Mouse (Mus musculus): ENCODE results near the gene Mob3b.

Mob3b gene

GRCm38 (mm10) chr4:35065075-35065838 lies 92.0 kb downstream of the Mob3b start:
- no peak for DNase-seq (ENCODE audit: low read depth, low spot score)

GRCm38 (mm10) chr4:35063146-35063719 lies 94.1 kb downstream of the Mob3b start:
- no peak for DNase-seq (ENCODE audit: low read depth, low spot score)

- DNase-seq (ENCODE audit: low read depth, low spot score), result no peak
These were observed 96.3 kb downstream of the Mob3b start for GRCm38 (mm10) chr4:35060964-35061363.

- no peak for DNase-seq (ENCODE audit: low read depth, low spot score)
These were observed 96.9 kb downstream of the Mob3b start for GRCm38 (mm10) chr4:35060401-35060800.

- DNase-seq (ENCODE audit: low read depth, low spot score), result no peak
These were observed 102.9 kb downstream of the Mob3b start for GRCm38 (mm10) chr4:35054362-35054761.

DNA sequence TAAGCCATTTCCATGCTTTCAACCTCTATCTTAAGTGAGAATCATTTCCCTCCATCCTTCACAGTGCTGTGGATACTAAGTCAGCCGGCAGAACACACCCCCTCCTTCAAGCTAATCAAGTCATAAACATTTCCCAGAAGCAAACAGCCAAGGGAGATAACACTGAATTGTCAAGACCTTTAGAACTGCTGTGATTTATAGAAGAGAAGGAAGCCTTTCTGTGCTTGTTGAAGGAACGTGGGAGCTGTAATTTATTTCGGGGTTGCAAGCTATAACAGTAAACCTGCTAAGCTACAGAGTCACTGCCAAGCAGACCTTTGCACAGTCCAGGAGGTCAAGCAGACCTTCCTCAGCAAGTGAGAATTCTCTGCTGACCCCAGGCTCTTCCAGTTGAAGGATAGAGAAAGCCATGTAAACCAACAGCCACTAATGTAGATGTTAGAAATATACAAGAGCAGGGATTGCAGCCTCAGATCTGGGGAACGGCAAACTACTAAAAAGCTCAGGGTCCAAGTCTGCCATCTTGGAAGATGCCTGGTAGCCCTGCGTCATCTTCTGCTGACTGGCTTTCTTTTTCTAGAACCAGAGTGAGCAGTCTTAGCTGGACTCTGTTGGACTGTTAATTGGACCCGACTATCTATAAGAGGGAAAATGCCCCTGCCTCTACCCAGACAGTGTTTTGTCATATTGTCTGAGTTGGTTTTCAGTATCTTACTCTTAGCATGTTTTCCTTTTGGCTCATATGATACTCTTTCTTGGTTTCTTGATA lies 104.9 kb downstream of the Mob3b start:
- DNase-seq (ENCODE audit: low read depth, low spot score), result no peak

DNA sequence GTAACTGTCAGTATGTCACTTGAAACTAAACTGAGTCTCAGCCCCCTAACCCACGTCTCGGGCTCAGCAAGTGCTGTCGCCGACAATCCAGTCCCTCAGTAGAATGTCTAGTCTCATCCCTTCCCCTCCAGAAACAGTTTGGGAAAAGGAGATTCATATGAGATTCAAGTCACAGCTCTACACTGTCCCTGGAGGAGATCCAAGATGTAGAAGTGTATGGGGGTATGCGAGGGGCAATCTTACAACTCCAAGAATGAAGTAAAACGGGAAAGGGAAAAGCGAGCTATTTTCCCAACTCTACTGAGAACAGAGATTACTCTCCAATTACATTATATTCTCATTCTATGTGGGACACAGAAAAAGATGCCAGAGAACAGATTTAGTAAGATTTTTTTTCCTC lies 106.1 kb downstream of the Mob3b start:
- DNase-seq (ENCODE audit: low read depth, low spot score), result no peak

GRCm38 (mm10) chr4:35049742-35050058 lies 107.6 kb downstream of the Mob3b start:
- DNase-seq (ENCODE audit: low read depth, low spot score), result no peak

GRCm38 (mm10) chr4:35049036-35049741 lies 108.1 kb downstream of the Mob3b start:
- DNase-seq (ENCODE audit: low read depth, low spot score), result peak; percentile 57

DNA sequence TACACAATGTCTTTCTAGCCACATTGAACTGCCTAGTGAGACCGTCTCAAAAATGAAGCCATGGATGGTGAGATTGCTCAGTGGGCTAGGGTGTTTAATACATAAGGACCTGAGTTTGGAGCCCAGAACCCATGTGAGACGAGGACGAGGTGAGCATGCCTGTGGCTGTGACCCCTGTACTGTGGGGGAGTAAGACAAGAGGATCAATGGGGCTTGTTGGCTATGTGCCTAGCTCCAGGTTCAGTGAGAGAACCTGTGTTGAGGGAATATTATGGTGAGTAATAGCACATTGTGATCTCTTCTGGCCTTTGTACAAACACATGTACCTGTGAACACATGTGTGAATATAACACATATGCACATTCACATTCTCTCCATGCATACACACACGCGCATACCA lies 116.4 kb downstream of the Mob3b start:
- no peak for DNase-seq (ENCODE audit: low read depth, low spot score)

GRCm38 (mm10) chr4:35040306-35040705 lies 117.0 kb downstream of the Mob3b start:
- DNase-seq (ENCODE audit: low read depth, low spot score), result no peak

DNA sequence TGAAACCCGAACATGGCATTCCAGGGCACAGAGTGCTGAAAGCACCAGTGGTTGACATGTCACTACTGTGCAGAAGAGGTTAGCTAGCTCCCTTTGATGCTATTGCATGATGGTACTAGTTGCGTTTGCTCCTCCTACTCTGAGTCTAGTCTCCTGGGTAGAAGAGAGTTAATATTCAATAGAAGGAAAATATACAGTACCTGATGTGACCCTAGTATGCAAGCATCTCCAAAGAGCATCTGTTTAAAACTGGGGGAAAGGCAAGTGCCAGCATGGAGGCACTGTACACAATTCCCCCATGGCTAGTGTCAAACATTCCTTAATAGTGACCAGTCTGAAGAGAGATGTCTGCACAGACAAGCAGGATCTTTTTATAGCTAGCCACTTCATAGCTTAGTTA lies 119.5 kb downstream of the Mob3b start:
- no peak for DNase-seq (ENCODE audit: low read depth, low spot score)

- DNase-seq (ENCODE audit: low read depth, low spot score), result no peak
These were observed 122.6 kb downstream of the Mob3b start for GRCm38 (mm10) chr4:35034504-35035290.

DNA sequence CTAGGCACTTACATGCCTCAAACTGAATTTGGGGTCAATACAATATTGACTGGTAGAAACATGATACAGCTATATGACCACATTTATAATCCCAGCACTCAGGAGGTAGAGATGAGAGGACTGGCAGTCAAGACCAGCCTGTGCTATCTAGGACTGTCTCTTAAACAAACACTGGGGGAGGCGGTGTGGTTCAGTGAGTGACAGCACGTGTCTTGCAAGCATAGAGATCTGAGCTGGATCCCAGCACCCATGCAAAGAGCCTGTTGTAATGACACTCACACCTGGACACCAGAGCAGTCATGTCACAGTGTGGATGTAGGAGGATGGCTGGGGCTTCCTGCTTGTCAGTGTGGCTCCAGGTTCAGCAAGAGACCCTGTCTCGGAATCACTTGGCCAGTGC lies 124.5 kb downstream of the Mob3b start:
- DNase-seq (ENCODE audit: low read depth, low spot score), result no peak

- no peak for DNase-seq (ENCODE audit: low read depth, low spot score)
These were observed 125.7 kb downstream of the Mob3b start for GRCm38 (mm10) chr4:35031623-35032022.

DNA sequence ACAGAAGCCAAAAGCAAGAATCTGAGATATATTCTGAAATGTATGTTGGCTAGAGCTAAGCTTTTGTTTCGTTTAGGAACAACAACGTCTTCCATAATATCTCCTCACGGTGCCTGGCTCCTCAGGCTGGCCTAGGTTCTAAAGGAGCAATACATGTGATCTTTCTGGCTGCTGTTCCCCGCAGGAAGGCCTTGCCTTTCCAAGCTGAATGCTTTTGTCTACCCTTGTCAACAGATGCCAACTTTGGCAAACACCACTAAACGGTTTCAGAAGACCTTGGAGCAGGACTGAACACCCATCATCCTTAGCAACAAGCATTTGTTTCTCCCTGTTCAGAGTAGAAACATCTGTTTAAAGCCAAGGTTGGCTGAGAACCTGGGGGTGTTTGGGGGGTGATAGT lies 126.1 kb downstream of the Mob3b start:
- no peak for DNase-seq (ENCODE audit: low read depth, low spot score)

DNA sequence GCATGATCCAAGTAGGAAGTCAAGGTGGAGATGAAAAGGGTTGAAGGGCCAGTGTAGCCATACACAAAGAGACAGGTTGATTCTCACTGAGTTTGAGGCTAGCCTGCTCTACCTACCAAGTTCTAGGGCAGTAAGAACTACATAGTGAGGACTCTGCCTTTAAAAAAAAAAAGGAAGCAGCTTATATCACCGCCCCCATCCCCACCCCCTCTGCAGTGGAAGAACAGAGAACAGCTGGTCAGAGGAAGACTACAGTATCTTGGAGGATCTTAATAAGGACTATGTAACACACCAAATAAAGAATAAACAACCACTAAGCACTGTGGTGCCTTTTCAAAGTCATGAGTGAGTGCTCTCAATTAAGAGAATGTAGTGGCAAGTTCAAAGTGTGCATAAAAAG lies 138.9 kb downstream of the Mob3b start:
- no peak for DNase-seq (ENCODE audit: low read depth, low spot score)

- DNase-seq (ENCODE audit: low read depth, low spot score), result peak; percentile 52
These were observed 144.6 kb downstream of the Mob3b start for GRCm38 (mm10) chr4:35012401-35013307.

DNA sequence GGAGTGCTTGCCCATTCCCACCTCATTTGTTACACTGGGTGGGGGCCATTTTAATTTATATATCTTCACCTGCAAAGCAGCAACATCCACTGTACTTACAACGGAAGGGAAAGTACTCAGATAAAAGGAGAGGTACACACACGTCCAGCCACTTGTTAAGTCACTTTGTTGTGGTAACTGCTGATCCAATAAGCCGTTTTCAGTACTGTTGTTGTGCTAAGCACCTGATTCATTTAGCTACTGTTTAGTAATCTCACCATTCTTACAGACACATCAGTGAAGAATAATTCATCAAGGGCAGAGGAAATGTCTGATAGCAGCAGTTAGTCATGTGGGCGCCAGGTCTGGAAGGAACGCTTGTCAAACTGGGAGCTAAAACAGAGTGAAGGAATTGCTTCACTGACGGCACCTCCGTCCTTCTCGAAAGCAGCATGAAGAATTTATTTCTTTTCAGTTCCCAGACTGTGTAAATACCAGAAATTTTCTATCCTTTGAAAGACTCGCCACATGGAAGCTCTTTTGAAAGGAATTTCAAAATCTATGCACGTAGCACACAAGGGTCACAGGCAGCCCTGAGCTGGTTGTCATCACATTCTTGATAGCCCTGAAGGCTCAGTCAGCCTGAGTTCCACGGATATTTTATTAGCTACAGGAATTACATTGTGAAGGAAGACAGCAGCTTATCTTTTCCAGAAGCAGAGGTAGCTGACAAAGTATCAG lies 150.6 kb downstream of the Mob3b start:
- DNase-seq (ENCODE audit: low read depth, low spot score), result peak; percentile 40

GRCm38 (mm10) chr4:35006056-35006455 lies 151.2 kb downstream of the Mob3b start:
- DNase-seq (ENCODE audit: low read depth, low spot score), result no peak

All from forelimb bud, embryonic 11.5 days (tissue).